Comparison of ENCODE assay signal across 19 mouse cellular contexts in genomic region chr1:134058870-134059269, GRCm38 (mm10). TPM values are rescaled to one million over a fixed set of nuclear protein-coding genes. Genes with fewer than 3 reads are reported as not detected.
DNase-seq lines count a peak whose midpoint lies in the region; ATAC-seq and TF ChIP-seq lines count a peak whose summit lies in the region.
"Had no signal": no experiment of that assay in that cellular context is flagged by ENCODE, and none has a peak within 500 bp of the region (broad histone marks: within the 10 kb centered on the region; RNA-seq: fewer than 3 reads in every experiment).

No protein-coding gene starts in this region.

- no peak overlapping the region for H3K9ac ChIP-seq in hindbrain, postnatal 0 days (replicated peaks; ENCODE audit: low read length)
- H3K9ac ChIP-seq in lung, embryonic 14.5 days = no peak overlapping the region
- no peak overlapping the region for H3K9ac ChIP-seq in embryonic facial prominence, embryonic 15.5 days
- H3K9ac ChIP-seq: heart, embryonic 15.5 days; neural tube, embryonic 12.5 days had no signal

- peak overlapping the region; percentile 57 for H3K27ac ChIP-seq in hindbrain, embryonic 10.5 days
- H3K27ac ChIP-seq in hindbrain, postnatal 0 days = no peak overlapping the region
- H3K27ac ChIP-seq in lung, embryonic 14.5 days (ENCODE audit: low read depth) = no peak overlapping the region
- peak overlapping the region; percentile 34; the same call in 1 of the 2 replicates for H3K27ac ChIP-seq in embryonic facial prominence, embryonic 15.5 days (replicated peaks)
- H3K27ac ChIP-seq: heart, embryonic 15.5 days; neural tube, embryonic 12.5 days had no signal

- H3K4me1 ChIP-seq in hindbrain, embryonic 10.5 days (replicated peaks) = peaks cover 71% of the 10 kb centered on the region
- H3K4me1 ChIP-seq in hindbrain, postnatal 0 days (ENCODE audit: insufficient read depth, low read length) = peaks cover 29% of the 10 kb centered on the region
- H3K4me1 ChIP-seq in lung, embryonic 14.5 days (ENCODE audit: insufficient read depth) = peaks cover 40% of the 10 kb centered on the region
- H3K4me1 ChIP-seq in embryonic facial prominence, embryonic 15.5 days = peaks cover 42% of the 10 kb centered on the region

- TF ChIP-seq CTCF in hindbrain, postnatal 0 days (IDR thresholded peaks at IDR 0.05; ENCODE audit: low read depth) = no peak
- TF ChIP-seq CTCF in lung, embryonic 14.5 days (IDR thresholded peaks at IDR 0.05; ENCODE audit: low read depth) = no peak

- no peak for ATAC-seq in hindbrain, postnatal 0 days
- ATAC-seq in lung, embryonic 14.5 days (ENCODE audit: insufficient read depth) = no peak
- no peak for ATAC-seq in embryonic facial prominence, embryonic 15.5 days (ENCODE audit: insufficient number of reproducible peaks, low FRiP score, low TSS enrichment, low read depth)
- ATAC-seq: forebrain, embryonic 16.5 days had no signal

- H3K4me2 ChIP-seq in hindbrain, postnatal 0 days (ENCODE audit: low read depth, low read length) = no peak overlapping the region
- H3K4me2 ChIP-seq in lung, embryonic 14.5 days = no peak overlapping the region
- H3K4me2 ChIP-seq in embryonic facial prominence, embryonic 15.5 days (replicated peaks) = no peak overlapping the region
- H3K4me2 ChIP-seq: heart, embryonic 15.5 days; neural tube, embryonic 12.5 days had no signal

- H3K27me3 ChIP-seq in hindbrain, embryonic 10.5 days (ENCODE audit: insufficient read depth, poor library complexity, severe bottlenecking) = no peaks in the 10 kb centered on the region
- no peaks in the 10 kb centered on the region for H3K27me3 ChIP-seq in hindbrain, postnatal 0 days (ENCODE audit: insufficient read depth, low read length)
- no peaks in the 10 kb centered on the region for H3K27me3 ChIP-seq in lung, embryonic 14.5 days (ENCODE audit: insufficient read depth, low read length)
- no peaks in the 10 kb centered on the region for H3K27me3 ChIP-seq in embryonic facial prominence, embryonic 15.5 days
- H3K27me3 ChIP-seq: heart, embryonic 15.5 days; neural tube, embryonic 12.5 days had no signal

- WGBS in hindbrain, embryonic 10.5 days = 74% methylated on average over 6 of the region's 6 CpGs
- 68% methylated on average over 6 of the region's 6 CpGs for WGBS in hindbrain, postnatal 0 days
- 58% methylated on average over 6 of the region's 6 CpGs for WGBS in lung, embryonic 14.5 days
- WGBS in embryonic facial prominence, embryonic 15.5 days = 59% methylated on average over 6 of the region's 6 CpGs

- no peaks in the 10 kb centered on the region for H3K36me3 ChIP-seq in hindbrain, embryonic 10.5 days
- H3K36me3 ChIP-seq in hindbrain, postnatal 0 days (ENCODE audit: insufficient read depth, low read length) = no peaks in the 10 kb centered on the region
- H3K36me3 ChIP-seq in lung, embryonic 14.5 days (ENCODE audit: insufficient read depth) = no peaks in the 10 kb centered on the region
- no peaks in the 10 kb centered on the region for H3K36me3 ChIP-seq in embryonic facial prominence, embryonic 15.5 days
- H3K36me3 ChIP-seq: heart, embryonic 15.5 days; neural tube, embryonic 12.5 days had no signal

- H3K9me3 ChIP-seq in hindbrain, embryonic 10.5 days = no peaks in the 10 kb centered on the region
- H3K9me3 ChIP-seq in hindbrain, postnatal 0 days (ENCODE audit: low read length) = no peaks in the 10 kb centered on the region
- H3K9me3 ChIP-seq in lung, embryonic 14.5 days (ENCODE audit: low read depth, low read length) = no peaks in the 10 kb centered on the region
- no peaks in the 10 kb centered on the region for H3K9me3 ChIP-seq in embryonic facial prominence, embryonic 15.5 days (replicated peaks)
- H3K9me3 ChIP-seq: heart, embryonic 15.5 days; neural tube, embryonic 12.5 days had no signal

- no peak overlapping the region for H3K4me3 ChIP-seq in hindbrain, embryonic 10.5 days
- no peak overlapping the region for H3K4me3 ChIP-seq in hindbrain, postnatal 0 days (ENCODE audit: low read length)
- H3K4me3 ChIP-seq in lung, embryonic 14.5 days (ENCODE audit: low read depth, low read length) = no peak overlapping the region
- H3K4me3 ChIP-seq in embryonic facial prominence, embryonic 15.5 days (replicated peaks) = no peak overlapping the region
- H3K4me3 ChIP-seq: heart, embryonic 15.5 days; neural tube, embryonic 12.5 days had no signal

- DNase-seq in hindbrain, embryonic 10.5 days (ENCODE audit: low spot score) = no peak
- no peak for DNase-seq in hindbrain, postnatal 0 days (ENCODE audit: low spot score)
- peak; percentile 38 for DNase-seq in lung, embryonic 14.5 days
- no peak for DNase-seq in lung, postnatal 25 days (ENCODE audit: low spot score)
- DNase-seq in CD4-positive, CD25-positive, alpha-beta regulatory T cell, adult 2 months (ENCODE audit: low read depth, low spot score) = peak; percentile 79
- no peak for DNase-seq in urinary bladder, postnatal 36 days (ENCODE audit: low spot score in 2 of 2)
- DNase-seq: adrenal gland, postnatal 14 days; cerebellum, adult 11-12 months; gastrocnemius, postnatal 14 days; retina, postnatal 1 day; thymus, postnatal 4 days had no signal

RNA-seq across cellular contexts. Expression of gene Btg2, which starts 20.1 kb away (rescaled TPM):
- 100.0 and 117 TPM in 2 replicates for polyA plus RNA-seq in hindbrain, embryonic 10.5 days (2016; fragmentation: Nextera tagmentation; extraction: Ambion mirVana)
- 11.2 and 26.1 TPM in 2 replicates for total RNA-seq in hindbrain, postnatal 0 days (2014; rRNA removed)
- polyA plus RNA-seq in hindbrain, postnatal 0 days (2015; fragmentation: Nextera tagmentation; extraction: Ambion mirVana) = 13.2 and 14.8 TPM in 2 replicates
- 77.2 and 81.0 TPM in 2 replicates for polyA plus RNA-seq in lung, embryonic 14.5 days (2014; fragmentation: Nextera tagmentation; extraction: Ambion mirVana)
- 39.9 and 41.3 TPM in 2 replicates for polyA plus RNA-seq in embryonic facial prominence, embryonic 15.5 days (2015; fragmentation: Nextera tagmentation; extraction: Ambion mirVana)

RNA-seq across cellular contexts. Expression of gene Fmod, which starts 21.8 kb away (rescaled TPM):
- 3.6 and 9.8 TPM in 2 replicates for polyA plus RNA-seq in hindbrain, embryonic 10.5 days (2016; fragmentation: Nextera tagmentation; extraction: Ambion mirVana)
- total RNA-seq in hindbrain, postnatal 0 days (2014; rRNA removed) = 10.6 and 16.3 TPM in 2 replicates
- polyA plus RNA-seq in hindbrain, postnatal 0 days (2015; fragmentation: Nextera tagmentation; extraction: Ambion mirVana) = 17.0 and 21.8 TPM in 2 replicates
- 173 and 174 TPM in 2 replicates for polyA plus RNA-seq in lung, embryonic 14.5 days (2014; fragmentation: Nextera tagmentation; extraction: Ambion mirVana)
- polyA plus RNA-seq in embryonic facial prominence, embryonic 15.5 days (2015; fragmentation: Nextera tagmentation; extraction: Ambion mirVana) = 22.2 and 30.8 TPM in 2 replicates
- total RNA-seq: megakaryocyte-erythroid progenitor cell, adult 5-6 weeks had no signal

RNA-seq across cellular contexts. Expression of gene Chit1, which starts 52.2 kb away (rescaled TPM):
- polyA plus RNA-seq in hindbrain, embryonic 10.5 days (2016; fragmentation: Nextera tagmentation; extraction: Ambion mirVana) = not detected in 2 replicates
- total RNA-seq in hindbrain, postnatal 0 days (2014; rRNA removed) = 0.14 TPM in 1 of 2 replicates, not detected in the other
- 0.46 and 0.48 TPM in 2 replicates for polyA plus RNA-seq in hindbrain, postnatal 0 days (2015; fragmentation: Nextera tagmentation; extraction: Ambion mirVana)
- not detected in 2 replicates for polyA plus RNA-seq in lung, embryonic 14.5 days (2014; fragmentation: Nextera tagmentation; extraction: Ambion mirVana)
- polyA plus RNA-seq in embryonic facial prominence, embryonic 15.5 days (2015; fragmentation: Nextera tagmentation; extraction: Ambion mirVana) = 0.61 and 0.67 TPM in 2 replicates
- total RNA-seq: adrenal gland, postnatal 14 days; gastrocnemius, postnatal 14 days; megakaryocyte-erythroid progenitor cell, adult 5-6 weeks had no signal
- polyA plus RNA-seq: embryonic facial prominence, embryonic 11.5 days; forebrain, embryonic 16.5 days; intestine, embryonic 14.5 days; limb, embryonic 11.5 days had no signal

Comparison
In these comparisons a context has a peak if more than half of its experiments do, and no peak if none do; other contexts are left out.
1. DNase-seq: peak in lung, embryonic 14.5 days (single experiment) and CD4-positive, CD25-positive, alpha-beta regulatory T cell, adult 2 months (single experiment); none in hindbrain, embryonic 10.5 days (single experiment), hindbrain, postnatal 0 days (single experiment), lung, postnatal 25 days (single experiment) and urinary bladder, postnatal 36 days (0 of 2).
2. H3K27ac ChIP-seq: peak in hindbrain, embryonic 10.5 days (single experiment) and embryonic facial prominence, embryonic 15.5 days (single experiment); none in hindbrain, postnatal 0 days (single experiment) and lung, embryonic 14.5 days (single experiment).